Mouse (Mus musculus): ENCODE data around the gene Hcrtr1. TPM values are rescaled to one million over a fixed set of nuclear protein-coding genes. Genes with fewer than 3 reads are reported as not detected.

The Hcrtr1 gene
- total RNA-seq, 1 experiment: 0.22 TPM

GRCm38 (mm10) chr4:130179876-130180275 is 40.7 kb upstream of the Hcrtr1 start:
- no peak overlapping the region for H3K9ac ChIP-seq (ENCODE audit: insufficient read depth, low read depth, low read length, poor library complexity, severe bottlenecking)
- H3K4me1 ChIP-seq (ENCODE audit: control insufficient read depth in 2 of 2, insufficient read depth in 2 of 2, low read length in 2 of 2, poor library complexity in 1 of 2): peaks cover 2 to 16% of the 10 kb centered on the region in 2 experiments; a peak in 2 of 4 replicates
- TF ChIP-seq ZNF384 (IDR thresholded peaks at IDR 0.05; ENCODE audit: low read depth, low read length) (no peak), CHD2 (IDR thresholded peaks at IDR 0.05; ENCODE audit: low read depth, low read length) (no peak), MAFK (IDR thresholded peaks at IDR 0.05; ENCODE audit: insufficient read depth, low read depth, low read length) (no peak), ZC3H11A (IDR thresholded peaks at IDR 0.05; ENCODE audit: borderline replicate concordance, low read depth, low read length) (no peak), HCFC1 (IDR thresholded peaks at IDR 0.05; ENCODE audit: borderline replicate concordance, insufficient read depth, low read length) (no peak)
- DNase-seq (ENCODE audit: low read depth, low spot score): no peak
- H3K27ac ChIP-seq (ENCODE audit: insufficient read depth, low read depth, low read length, poor library complexity, severe bottlenecking): no peak overlapping the region
- no peaks in the 10 kb centered on the region for H3K9me3 ChIP-seq (ENCODE audit: control insufficient read depth, insufficient read depth, low read depth, low read length)
- in situ Hi-C loops (cut with MboI; ENCODE audit: low sequenced_read_pairs in 2 of 2, unreplicated experiment in 2 of 2): no loop called here
- H3K4me3 ChIP-seq (ENCODE audit: insufficient read depth in 1 of 2, low read depth in 1 of 2, low read length in 2 of 2, poor library complexity in 1 of 2, severe bottlenecking in 1 of 2): no peak overlapping the region
- H3K36me3 ChIP-seq (ENCODE audit: control insufficient read depth, insufficient read depth, low read length, poor library complexity, severe bottlenecking): no peaks in the 10 kb centered on the region

- no peak overlapping the region for H3K27ac ChIP-seq (ENCODE audit: insufficient read depth, low read depth, low read length, poor library complexity, severe bottlenecking)
- H3K9ac ChIP-seq (ENCODE audit: insufficient read depth, low read depth, low read length, poor library complexity, severe bottlenecking): no peak overlapping the region
- H3K36me3 ChIP-seq (ENCODE audit: control insufficient read depth, insufficient read depth, low read length, poor library complexity, severe bottlenecking): no peaks in the 10 kb centered on the region
- in situ Hi-C loops (cut with MboI; ENCODE audit: low sequenced_read_pairs in 2 of 2, unreplicated experiment in 2 of 2): no loop called here
- no peaks in the 10 kb centered on the region for H3K9me3 ChIP-seq (ENCODE audit: control insufficient read depth, insufficient read depth, low read depth, low read length)
- no peak overlapping the region for H3K4me3 ChIP-seq (ENCODE audit: insufficient read depth in 1 of 2, low read depth in 1 of 2, low read length in 2 of 2, poor library complexity in 1 of 2, severe bottlenecking in 1 of 2)
- DNase-seq (ENCODE audit: low read depth, low spot score): no peak
- TF ChIP-seq CHD2 (IDR thresholded peaks at IDR 0.05; ENCODE audit: low read depth, low read length): no peak
- TF ChIP-seq HCFC1 (IDR thresholded peaks at IDR 0.05; ENCODE audit: borderline replicate concordance, insufficient read depth, low read length): no peak
- TF ChIP-seq MAFK (IDR thresholded peaks at IDR 0.05; ENCODE audit: insufficient read depth, low read depth, low read length): no peak
- no peak for TF ChIP-seq ZC3H11A (IDR thresholded peaks at IDR 0.05; ENCODE audit: borderline replicate concordance, low read depth, low read length)
- no peak for TF ChIP-seq ZNF384 (IDR thresholded peaks at IDR 0.05; ENCODE audit: low read depth, low read length)
- H3K4me1 ChIP-seq (ENCODE audit: control insufficient read depth in 2 of 2, insufficient read depth in 2 of 2, low read length in 2 of 2, poor library complexity in 1 of 2): peaks cover 4 to 23% of the 10 kb centered on the region in 2 experiments; a peak in 3 of 4 replicates
These were observed 38.4 kb upstream of the Hcrtr1 start for GRCm38 (mm10) chr4:130177536-130177935.

- in situ Hi-C loops (cut with MboI; ENCODE audit: low sequenced_read_pairs in 2 of 2, unreplicated experiment in 2 of 2): no loop called here
- peaks cover 4 to 26% of the 10 kb centered on the region in 2 experiments; a peak in 3 of 4 replicates for H3K4me1 ChIP-seq (ENCODE audit: control insufficient read depth in 2 of 2, insufficient read depth in 2 of 2, low read length in 2 of 2, poor library complexity in 1 of 2)
These were observed 37.9 kb upstream of the Hcrtr1 start for GRCm38 (mm10) chr4:130177087-130177486.

GRCm38 (mm10) chr4:130176156-130176720 is 37.1 kb upstream of the Hcrtr1 start:
- in situ Hi-C loops (cut with MboI; ENCODE audit: low sequenced_read_pairs in 2 of 2, unreplicated experiment in 2 of 2): no loop called here

More at GRCm38 (mm10) chr4:130177087-130177486, 37.9 kb upstream of the Hcrtr1 start:
- TF ChIP-seq ZC3H11A (IDR thresholded peaks at IDR 0.05; ENCODE audit: borderline replicate concordance, low read depth, low read length) (no peak), ZNF384 (IDR thresholded peaks at IDR 0.05; ENCODE audit: low read depth, low read length) (no peak), HCFC1 (IDR thresholded peaks at IDR 0.05; ENCODE audit: borderline replicate concordance, insufficient read depth, low read length) (no peak), CHD2 (IDR thresholded peaks at IDR 0.05; ENCODE audit: low read depth, low read length) (no peak), MAFK (IDR thresholded peaks at IDR 0.05; ENCODE audit: insufficient read depth, low read depth, low read length) (no peak)
- no peak for DNase-seq (ENCODE audit: low read depth, low spot score)
- no peaks in the 10 kb centered on the region for H3K9me3 ChIP-seq (ENCODE audit: control insufficient read depth, insufficient read depth, low read depth, low read length)
- no peak overlapping the region for H3K27ac ChIP-seq (ENCODE audit: insufficient read depth, low read depth, low read length, poor library complexity, severe bottlenecking)
- H3K9ac ChIP-seq (ENCODE audit: insufficient read depth, low read depth, low read length, poor library complexity, severe bottlenecking): no peak overlapping the region
- H3K4me3 ChIP-seq (ENCODE audit: insufficient read depth in 1 of 2, low read depth in 1 of 2, low read length in 2 of 2, poor library complexity in 1 of 2, severe bottlenecking in 1 of 2): no peak overlapping the region
- H3K36me3 ChIP-seq (ENCODE audit: control insufficient read depth, insufficient read depth, low read length, poor library complexity, severe bottlenecking): no peaks in the 10 kb centered on the region

More at GRCm38 (mm10) chr4:130176156-130176720, 37.1 kb upstream of the Hcrtr1 start:
- Histone ChIP-seq H3K9ac (ENCODE audit: insufficient read depth, low read depth, low read length, poor library complexity, severe bottlenecking) (no peak overlapping the region), H3K27ac (ENCODE audit: insufficient read depth, low read depth, low read length, poor library complexity, severe bottlenecking) (no peak overlapping the region), H3K9me3 (ENCODE audit: control insufficient read depth, insufficient read depth, low read depth, low read length) (no peaks in the 10 kb centered on the region), H3K4me1 (ENCODE audit: control insufficient read depth in 2 of 2, insufficient read depth in 2 of 2, low read length in 2 of 2, poor library complexity in 1 of 2) (peaks cover 4 to 29% of the 10 kb centered on the region in 2 experiments; a peak in 3 of 4 replicates), H3K4me3 (ENCODE audit: insufficient read depth in 1 of 2, low read depth in 1 of 2, low read length in 2 of 2, poor library complexity in 1 of 2, severe bottlenecking in 1 of 2) (no peak overlapping the region), H3K36me3 (ENCODE audit: control insufficient read depth, insufficient read depth, low read length, poor library complexity, severe bottlenecking) (no peaks in the 10 kb centered on the region)
- no peak for DNase-seq (ENCODE audit: low read depth, low spot score)
- no peak for TF ChIP-seq HCFC1 (IDR thresholded peaks at IDR 0.05; ENCODE audit: borderline replicate concordance, insufficient read depth, low read length)
- TF ChIP-seq ZNF384 (IDR thresholded peaks at IDR 0.05; ENCODE audit: low read depth, low read length): no peak
- no peak for TF ChIP-seq MAFK (IDR thresholded peaks at IDR 0.05; ENCODE audit: insufficient read depth, low read depth, low read length)
- TF ChIP-seq ZC3H11A (IDR thresholded peaks at IDR 0.05; ENCODE audit: borderline replicate concordance, low read depth, low read length): no peak
- TF ChIP-seq CHD2 (IDR thresholded peaks at IDR 0.05; ENCODE audit: low read depth, low read length): no peak
